Mouse (Mus musculus): ENCODE measurements at regions not wholly inside any gene's neighbourhood (a gene's known extent, or its start where the extent isn't known, plus 50 kb on each side); places are given as distances from the start of the nearest gene placed in this dataset.
A peak's percentile ranks its signal among the peaks of the same experiment; 100 is the strongest.

DNA sequence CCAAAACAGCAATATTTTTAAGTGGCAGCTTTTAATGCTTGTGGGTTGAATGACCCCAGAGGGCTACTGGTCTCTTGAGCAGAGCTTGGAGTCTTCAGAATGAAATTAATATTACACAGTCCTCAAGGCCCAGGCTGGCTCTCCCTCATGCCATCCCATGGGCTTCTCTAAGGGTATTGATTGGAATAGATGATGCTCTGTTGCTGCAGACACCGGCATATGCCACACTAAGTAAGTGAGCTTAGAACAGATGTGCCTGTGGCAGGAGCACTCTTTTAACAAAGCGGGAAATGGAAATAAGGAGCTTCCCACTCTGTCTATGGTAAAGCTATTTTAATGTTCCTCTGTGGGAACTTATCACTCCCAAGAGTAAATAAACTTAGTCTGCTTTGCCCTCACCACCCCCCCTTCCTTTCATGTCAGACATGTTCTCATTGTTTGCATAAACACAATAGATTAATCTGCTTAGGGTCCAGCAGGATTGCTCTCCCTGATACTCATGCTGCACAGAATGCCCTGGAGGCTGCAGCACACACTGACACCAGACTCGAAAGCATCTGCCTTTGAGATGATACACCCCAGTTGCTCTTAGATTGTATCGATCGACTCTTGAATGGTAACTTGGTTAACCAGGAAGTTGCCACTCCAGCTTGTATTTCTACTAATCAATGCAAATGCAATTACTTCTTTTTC, 294.5 kb upstream of the Adamts16 start:
- no peak for DNase-seq

DNA sequence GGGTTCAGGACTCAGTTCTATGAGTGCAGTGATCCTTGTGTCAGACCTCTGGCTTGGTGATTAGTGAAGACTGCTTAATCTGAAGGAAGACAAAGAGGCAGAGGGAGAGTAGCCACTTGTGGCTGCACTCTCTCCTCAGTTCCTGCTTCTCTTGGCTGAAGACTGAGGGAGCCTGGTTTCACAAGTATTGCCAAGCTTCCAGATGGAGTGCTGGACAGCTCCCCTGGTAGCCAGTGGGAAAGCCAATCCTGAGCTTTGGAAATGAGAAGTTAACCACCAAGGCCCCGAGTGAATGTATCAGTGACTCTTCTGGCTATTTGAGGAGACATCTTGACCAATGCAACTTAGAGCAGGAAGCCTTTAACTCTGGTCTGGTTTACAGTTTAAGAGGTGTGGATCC, 279.9 kb upstream of the Adamts16 start:
- no peak for DNase-seq

DNA sequence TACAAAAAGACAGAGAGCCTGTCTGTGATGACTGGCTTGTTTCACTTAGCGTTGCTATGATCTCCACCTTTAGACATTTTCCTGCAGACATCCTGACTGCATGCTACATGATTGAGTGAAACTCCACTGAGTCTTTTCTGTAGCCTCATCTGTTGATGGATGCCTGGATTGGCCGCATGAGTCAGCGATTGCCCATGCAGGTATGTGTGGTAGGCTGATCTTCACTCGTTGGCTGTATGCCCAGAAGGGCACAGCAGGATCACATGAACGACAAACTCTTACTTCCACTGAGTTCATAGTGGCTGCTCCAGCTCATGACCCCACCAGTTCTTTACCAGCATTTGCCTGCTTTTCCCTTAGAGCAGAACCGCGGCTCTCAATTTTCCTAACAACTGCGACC, 266.6 kb upstream of the Adamts16 start:
- DNase-seq, result no peak

GRCm38 (mm10) chr13:71105229-71105838, 263.7 kb upstream of the Adamts16 start:
- peak; percentile 20 for DNase-seq

- DNase-seq, result no peak
These were observed 263.0 kb upstream of the Adamts16 start for GRCm38 (mm10) chr13:71104419-71105228.

- no peak for DNase-seq
These were observed 242.7 kb upstream of the Adamts16 start for GRCm38 (mm10) chr13:71084301-71084700.

- DNase-seq, result no peak
These were observed 234.3 kb upstream of the Adamts16 start for GRCm38 (mm10) chr13:71075916-71076315.

- no peak for DNase-seq
These were observed 232.4 kb upstream of the Adamts16 start for GRCm38 (mm10) chr13:71074012-71074411.

DNA sequence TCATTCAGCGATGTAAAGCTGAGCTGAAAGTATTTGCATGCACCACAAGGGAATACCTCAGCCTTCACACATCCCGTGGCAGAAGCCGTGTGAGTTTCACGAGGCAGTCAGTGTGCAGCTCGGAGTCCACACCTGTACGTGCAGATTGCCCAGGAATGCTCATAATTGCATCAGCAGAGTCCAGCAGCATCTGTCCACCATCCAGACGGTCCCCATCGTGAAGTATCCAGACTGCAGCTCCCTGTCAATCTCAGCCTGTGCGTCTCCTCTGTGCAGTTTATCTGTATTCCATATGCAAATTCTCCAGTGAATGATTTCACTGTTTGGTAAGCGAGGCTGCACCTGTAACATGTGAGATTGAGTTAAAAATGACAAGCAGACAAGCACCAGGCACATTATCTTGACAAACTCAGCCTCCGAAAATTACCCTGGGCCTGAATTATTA, 227.2 kb upstream of the Adamts16 start:
- no peak for DNase-seq

- no peak for DNase-seq
These were observed 226.4 kb upstream of the Adamts16 start for GRCm38 (mm10) chr13:71068011-71068410.

GRCm38 (mm10) chr13:71065568-71065967, 224.0 kb upstream of the Adamts16 start:
- peak; percentile 7 for DNase-seq

- DNase-seq, result no peak
These were observed 223.1 kb upstream of the Adamts16 start for GRCm38 (mm10) chr13:71064590-71065307.

- no peak for DNase-seq
These were observed 212.0 kb upstream of the Adamts16 start for GRCm38 (mm10) chr13:71053361-71054264.

DNA sequence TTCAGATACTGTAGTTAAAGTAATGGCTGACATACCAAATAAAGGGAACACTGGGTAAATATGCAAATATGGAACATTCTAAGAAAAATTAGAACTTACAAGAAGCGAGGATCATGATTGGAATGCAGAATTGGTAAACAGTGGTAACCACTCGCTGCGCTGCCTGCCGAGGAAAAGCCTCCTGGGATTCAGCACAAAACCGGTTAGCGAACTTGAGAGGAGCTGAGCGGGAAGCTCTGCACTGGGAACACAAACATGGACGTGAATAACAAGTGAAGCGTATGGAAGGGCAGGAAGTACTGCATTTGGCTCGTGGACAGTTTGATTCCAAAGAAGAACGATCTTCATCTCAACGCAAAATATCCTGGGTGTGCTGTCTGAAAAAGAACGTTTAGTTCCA, 209.0 kb upstream of the Adamts16 start:
- no peak for DNase-seq

DNA sequence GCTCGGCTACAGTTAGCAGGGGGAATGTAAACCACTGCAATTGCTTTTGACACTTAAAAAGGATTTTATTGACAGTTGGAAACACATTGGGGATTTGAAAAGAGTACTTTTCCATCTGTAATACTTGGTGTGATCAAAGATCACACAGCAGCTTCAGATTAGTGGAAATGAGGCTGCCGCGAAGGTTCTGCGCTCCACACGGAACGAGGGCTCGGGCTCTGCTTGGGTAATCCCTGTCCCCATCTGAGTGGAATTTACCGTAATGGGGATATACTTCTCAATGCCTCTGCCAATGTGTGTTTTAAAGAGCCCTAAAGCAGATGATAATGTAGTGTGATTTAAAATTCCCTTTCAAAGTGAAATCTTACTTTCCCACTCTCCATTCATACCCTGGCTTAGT, 194.4 kb upstream of the Adamts16 start:
- DNase-seq, result no peak

- DNase-seq, result no peak
These were observed 193.5 kb upstream of the Adamts16 start for GRCm38 (mm10) chr13:71034926-71035687.

DNA sequence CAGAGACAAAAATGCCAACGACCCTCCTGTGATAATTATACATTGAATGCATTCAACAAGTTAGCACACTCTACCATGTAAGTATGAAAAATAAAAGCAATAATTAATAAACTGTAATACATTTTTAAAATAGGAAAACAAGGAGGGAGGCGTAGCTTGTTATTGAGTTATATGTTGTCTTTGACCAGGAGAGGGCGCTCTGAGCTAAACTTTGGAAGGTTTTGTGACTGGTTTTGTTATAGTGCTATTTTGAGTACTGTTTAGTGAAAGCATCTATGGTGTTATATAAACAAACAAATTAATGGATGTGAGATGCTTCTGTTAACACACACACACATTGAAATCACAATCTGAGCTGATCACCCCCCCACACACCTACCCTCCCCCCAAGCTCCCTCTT, 166.6 kb upstream of the Adamts16 start:
- DNase-seq, result no peak

DNA sequence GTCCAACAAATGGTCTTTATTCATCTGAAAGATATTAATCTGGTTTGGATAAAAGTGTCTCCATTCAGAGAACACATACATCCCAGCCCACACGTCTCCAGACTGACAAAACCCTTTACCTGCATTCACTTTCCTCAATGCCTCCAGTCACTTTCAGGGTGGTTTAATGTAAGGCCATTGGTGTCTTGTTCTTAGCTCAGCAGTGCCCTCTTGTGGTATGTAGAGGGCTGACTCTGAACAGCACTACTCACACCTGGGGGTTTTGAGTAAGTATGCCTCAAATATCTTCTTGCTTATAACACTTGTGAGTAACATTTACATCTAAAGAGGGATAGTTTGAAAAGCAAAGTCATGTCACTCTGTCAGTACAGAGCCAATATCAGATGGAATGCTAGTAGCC, 164.5 kb upstream of the Adamts16 start:
- DNase-seq, result peak; percentile 25

DNA sequence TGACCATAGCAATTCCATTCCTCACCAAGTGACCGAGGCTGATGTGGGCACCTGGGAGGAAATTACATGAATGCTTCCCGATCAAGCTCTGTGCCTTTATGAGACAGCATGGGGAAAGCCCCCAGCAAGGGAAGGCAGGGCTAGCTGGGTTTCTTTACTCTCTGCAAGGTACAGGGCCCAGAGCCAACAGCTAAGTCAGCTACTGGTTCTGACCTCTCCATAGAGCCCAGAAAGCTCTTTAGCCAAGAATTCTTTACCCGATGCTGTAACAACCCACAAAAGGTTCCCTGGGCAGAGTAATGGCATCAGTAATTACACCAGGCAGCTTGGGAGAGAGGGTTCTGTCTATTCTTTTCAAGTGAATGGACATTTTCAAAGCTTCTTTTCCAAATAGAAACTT, 161.9 kb upstream of the Adamts16 start:
- DNase-seq, result no peak

DNA sequence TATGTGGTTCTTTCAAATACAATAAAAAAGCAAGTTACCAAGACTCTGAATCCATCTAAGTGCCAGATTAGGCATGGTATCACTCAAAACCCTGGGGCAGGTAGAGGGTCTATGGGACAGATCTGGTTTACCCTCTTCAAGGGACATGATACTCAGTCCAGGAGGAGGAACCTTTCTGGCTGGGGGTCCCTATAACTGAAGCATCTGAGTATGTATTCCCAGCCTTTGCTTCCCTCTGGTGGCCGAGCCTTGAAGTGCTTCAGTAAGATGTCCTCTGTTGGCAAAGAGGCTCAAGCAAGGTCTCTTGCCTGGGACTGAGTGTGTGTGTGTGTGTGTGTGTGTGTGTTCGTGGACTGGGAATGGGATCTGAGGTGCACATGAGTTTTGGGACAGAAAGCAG, 159.7 kb upstream of the Adamts16 start:
- DNase-seq, result peak; percentile 57

GRCm38 (mm10) chr13:71000422-71001008, 158.9 kb upstream of the Adamts16 start:
- no peak for DNase-seq
